Mouse (Mus musculus) cerebellum, postnatal 4 days (tissue): ENCODE measurements around the gene Vmn1r65.
"Not testable (repeated sequence)": the region's sequence is repeated elsewhere in the genome, so short reads cannot be mapped to it uniquely, and the experiment has no call there.

Experiments used
- DNase-seq, 2 experiments: peaks; one replicate each; pipeline ENCODE4 v3.0.0; 2022; ENCODE audit warnings: low spot score in 2 of 2, mixed read lengths in 1 of 2

Vmn1r65 gene

DNA sequence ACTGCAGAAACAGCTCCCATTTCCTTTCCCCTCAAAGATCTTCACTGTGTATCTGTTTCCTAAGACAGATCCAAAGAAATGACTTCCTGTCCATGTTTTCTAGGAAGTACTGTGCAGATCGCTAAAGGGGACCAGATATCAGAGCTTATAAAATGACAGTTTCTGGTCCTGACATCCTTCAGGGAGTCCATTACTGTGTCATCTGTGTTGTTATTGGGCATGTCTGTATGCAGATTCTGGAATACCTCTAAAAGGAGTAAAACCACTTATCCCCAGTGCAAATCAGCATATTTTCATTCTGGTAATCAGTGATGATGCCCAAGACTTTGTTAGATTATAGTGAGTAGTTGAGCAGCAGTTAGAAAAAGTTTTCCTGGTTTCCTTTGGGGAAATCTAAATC lies at the start of gene Vmn1r65:
Gene Vmn1r65, minus strand, starts transcription at position 101 of the 400 bp plus-strand sequence.
- DNase-seq, result no peak

DNA sequence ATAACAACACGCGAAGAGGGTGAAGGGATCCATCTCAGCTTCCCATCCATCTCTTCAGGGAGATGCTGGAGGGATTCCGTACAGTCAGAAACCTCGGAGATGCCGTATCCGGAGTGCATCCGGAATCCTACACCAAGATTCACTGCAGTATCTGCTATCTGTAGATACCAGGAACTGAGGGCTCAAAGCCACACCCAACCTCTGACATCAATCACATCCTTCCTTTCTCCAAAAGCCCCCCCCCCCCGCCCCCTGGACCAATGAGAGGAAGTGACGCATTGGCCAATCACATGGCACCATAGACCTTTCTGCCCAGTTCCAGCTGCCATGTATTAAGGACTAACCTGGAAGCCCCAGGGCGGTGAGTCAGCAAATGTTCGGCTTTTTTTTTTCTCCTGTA lies 34.1 kb upstream of the Vmn1r65 start, which contains the start of gene Nlrp4c:
Gene Nlrp4c, plus strand, starts transcription at position 301 of the 400 bp plus-strand sequence.
- no peak for DNase-seq

DNA sequence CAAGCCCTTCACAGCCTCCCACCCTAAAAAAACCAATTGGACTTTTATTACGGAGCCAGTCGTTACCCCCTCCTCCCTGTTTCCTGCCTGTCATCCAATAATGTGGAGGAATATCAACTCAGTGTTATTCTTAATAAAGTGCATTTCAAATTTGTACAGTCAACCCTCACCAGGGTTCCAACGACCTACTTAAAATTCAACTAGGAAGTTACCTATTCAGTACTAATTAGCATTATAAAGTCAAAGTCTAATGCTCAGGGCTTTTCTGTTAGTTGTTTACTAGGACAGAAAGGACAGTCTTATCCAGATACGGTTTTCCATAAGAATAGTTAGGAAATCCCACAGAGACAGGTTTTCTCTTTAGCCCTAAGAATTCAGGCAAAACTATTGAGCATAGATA lies 28.4 kb downstream of the Vmn1r65 start:
- not testable (repeated sequence) for DNase-seq

DNA sequence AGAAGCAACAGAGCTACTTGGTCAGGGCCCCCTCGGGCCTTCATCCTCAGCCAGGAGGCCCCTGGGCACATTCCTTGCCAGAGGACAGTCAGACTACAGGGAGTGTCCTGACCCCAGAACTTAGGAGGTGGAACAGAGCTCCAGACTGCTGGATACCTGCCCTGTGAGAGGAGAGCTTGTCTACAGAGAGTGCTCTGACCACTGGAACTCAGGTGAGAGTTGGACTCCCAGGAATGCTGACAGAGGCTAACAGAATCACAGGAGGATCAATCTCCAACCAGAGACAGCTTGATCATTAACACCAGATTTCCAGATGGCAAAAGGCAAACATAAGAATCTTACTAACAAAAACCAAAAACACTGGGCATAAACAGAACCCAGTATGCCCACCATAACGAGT lies 38.3 kb downstream of the Vmn1r65 start:
- not testable (repeated sequence) for DNase-seq
